Mouse (Mus musculus): ENCODE data around the gene Ttc9. TPM values are rescaled to one million over a fixed set of nuclear protein-coding genes. Genes with fewer than 3 reads are reported as not detected.

Gene Ttc9
- 2.8 and 3.0 TPM in 2 replicates for polyA plus RNA-seq (2016; fragmentation: Nextera tagmentation; extraction: Ambion mirVana)

GRCm38 (mm10) chr12:81630915-81631660 is at the start of gene Ttc9:
Gene Ttc9 (plus strand): TSS chr12:81631249.
- Histone ChIP-seq H3K9ac (peak within 1 kb of the TSS; percentile 70), H3K9me3 (no peaks in the 10 kb centered on the region), H3K36me3 (no peaks in the 10 kb centered on the region), H3K27ac (no peak within 1 kb of the TSS), H3K27me3 (peaks cover 62% of the 10 kb centered on the region), H3K4me3 (peak within 1 kb of the TSS; percentile 58), H3K4me2 (replicated peaks) (peak within 1 kb of the TSS; percentile 98), H3K4me1 (peaks cover 3% of the 10 kb centered on the region)
- ATAC-seq (ENCODE audit: insufficient number of reproducible peaks, insufficient read depth, low FRiP score, low TSS enrichment) = peak; percentile 50; the same call in 1 of the 2 replicates
- WGBS = under 1% methylated on average over 82 of the region's 82 CpGs

GRCm38 (mm10) chr12:81594902-81595671 is 36.0 kb upstream of the Ttc9 start, which contains the start of gene Med6:
Gene Med6 (minus strand): TSS chr12:81595008.
- 4% methylated on average over 36 of the region's 36 CpGs for WGBS
- no peaks in the 10 kb centered on the region for H3K27me3 ChIP-seq
- H3K27ac ChIP-seq = 0 out of 2 replicates have a peak within 1 kb of the TSS, but pooled peaks have one; percentile 46

GRCm38 (mm10) chr12:81596547-81597262 is 34.3 kb upstream of the Ttc9 start:
- H3K4me2 ChIP-seq (replicated peaks) = no peak overlapping the region
- ATAC-seq (ENCODE audit: insufficient number of reproducible peaks, insufficient read depth, low FRiP score, low TSS enrichment) = no peak
- H3K4me3 ChIP-seq = no peak overlapping the region
- H3K36me3 ChIP-seq = no peaks in the 10 kb centered on the region
- H3K27ac ChIP-seq = no peak overlapping the region
- 75% methylated on average over 8 of the region's 8 CpGs for WGBS
- peaks cover 7% of the 10 kb centered on the region; the same call in 1 of the 2 replicates for H3K4me1 ChIP-seq
- H3K9ac ChIP-seq = no peak overlapping the region
- no peaks in the 10 kb centered on the region for H3K9me3 ChIP-seq
- no peaks in the 10 kb centered on the region for H3K27me3 ChIP-seq

More at GRCm38 (mm10) chr12:81594902-81595671, 36.0 kb upstream of the Ttc9 start, which contains the start of gene Med6:
- H3K4me2 ChIP-seq (replicated peaks) = peak within 1 kb of the TSS; percentile 69
- peak within 1 kb of the TSS; percentile 74 for H3K9ac ChIP-seq
- peaks cover 10% of the 10 kb centered on the region for H3K36me3 ChIP-seq
- H3K4me1 ChIP-seq = peaks cover 7% of the 10 kb centered on the region; the same call in 1 of the 2 replicates
- ATAC-seq (ENCODE audit: insufficient number of reproducible peaks, insufficient read depth, low FRiP score, low TSS enrichment) = peak; percentile 92
- peak within 1 kb of the TSS; percentile 75 for H3K4me3 ChIP-seq
- no peaks in the 10 kb centered on the region for H3K9me3 ChIP-seq

GRCm38 (mm10) chr12:81604995-81605784 is 25.9 kb upstream of the Ttc9 start:
- no peak overlapping the region for H3K4me2 ChIP-seq (replicated peaks)
- H3K36me3 ChIP-seq = no peaks in the 10 kb centered on the region
- no peak overlapping the region for H3K4me3 ChIP-seq
- H3K27ac ChIP-seq = no peak overlapping the region
- 52% methylated on average over 5 of the region's 5 CpGs for WGBS
- no peak for ATAC-seq (ENCODE audit: insufficient number of reproducible peaks, insufficient read depth, low FRiP score, low TSS enrichment)
- no peak overlapping the region for H3K9ac ChIP-seq
- no peaks in the 10 kb centered on the region for H3K9me3 ChIP-seq
- H3K27me3 ChIP-seq = no peaks in the 10 kb centered on the region
- H3K4me1 ChIP-seq = no peaks in the 10 kb centered on the region

- no peaks in the 10 kb centered on the region for H3K36me3 ChIP-seq
- H3K4me1 ChIP-seq = no peaks in the 10 kb centered on the region
- no peak overlapping the region for H3K9ac ChIP-seq
- H3K27ac ChIP-seq = no peak overlapping the region
- no peak overlapping the region for H3K4me3 ChIP-seq
- ATAC-seq (ENCODE audit: insufficient number of reproducible peaks, insufficient read depth, low FRiP score, low TSS enrichment) = no peak
- H3K27me3 ChIP-seq = no peaks in the 10 kb centered on the region
- H3K9me3 ChIP-seq = no peaks in the 10 kb centered on the region
- no peak overlapping the region for H3K4me2 ChIP-seq (replicated peaks)
Measured at GRCm38 (mm10) chr12:81609445-81609844, 21.6 kb upstream of the Ttc9 start.

- no peak overlapping the region for H3K4me3 ChIP-seq
- no peaks in the 10 kb centered on the region for H3K27me3 ChIP-seq
- no peak overlapping the region for H3K9ac ChIP-seq
- WGBS = 77% methylated on average over 6 of the region's 6 CpGs
- no peaks in the 10 kb centered on the region for H3K9me3 ChIP-seq
- ATAC-seq (ENCODE audit: insufficient number of reproducible peaks, insufficient read depth, low FRiP score, low TSS enrichment) = no peak
- no peak overlapping the region for H3K27ac ChIP-seq
- no peaks in the 10 kb centered on the region for H3K4me1 ChIP-seq
- H3K4me2 ChIP-seq (replicated peaks) = no peak overlapping the region
- H3K36me3 ChIP-seq = no peaks in the 10 kb centered on the region
Measured at GRCm38 (mm10) chr12:81615807-81616206, 15.2 kb upstream of the Ttc9 start.

- Histone ChIP-seq H3K9me3 (no peaks in the 10 kb centered on the region), H3K27ac (no peak overlapping the region), H3K36me3 (no peaks in the 10 kb centered on the region), H3K27me3 (no peaks in the 10 kb centered on the region), H3K4me2 (replicated peaks) (no peak overlapping the region), H3K9ac (no peak overlapping the region), H3K4me1 (no peaks in the 10 kb centered on the region), H3K4me3 (no peak overlapping the region)
- ATAC-seq (ENCODE audit: insufficient number of reproducible peaks, insufficient read depth, low FRiP score, low TSS enrichment) = no peak
- WGBS = 72% methylated on average over 7 of the region's 7 CpGs
Measured at GRCm38 (mm10) chr12:81616980-81617379, 14.1 kb upstream of the Ttc9 start.

- 21% methylated on average over 5 of the region's 5 CpGs for WGBS
- Histone ChIP-seq H3K27ac (no peak overlapping the region), H3K36me3 (no peaks in the 10 kb centered on the region), H3K4me1 (no peaks in the 10 kb centered on the region), H3K9me3 (no peaks in the 10 kb centered on the region), H3K9ac (no peak overlapping the region), H3K4me2 (replicated peaks) (no peak overlapping the region), H3K4me3 (no peak overlapping the region), H3K27me3 (no peaks in the 10 kb centered on the region)
- no peak for ATAC-seq (ENCODE audit: insufficient number of reproducible peaks, insufficient read depth, low FRiP score, low TSS enrichment)
Measured at GRCm38 (mm10) chr12:81619302-81619701, 11.7 kb upstream of the Ttc9 start.

- H3K27ac ChIP-seq = no peak overlapping the region
- no peak overlapping the region for H3K4me3 ChIP-seq
- no peak overlapping the region for H3K4me2 ChIP-seq (replicated peaks)
- H3K9ac ChIP-seq = no peak overlapping the region
- no peak for ATAC-seq (ENCODE audit: insufficient number of reproducible peaks, insufficient read depth, low FRiP score, low TSS enrichment)
- H3K9me3 ChIP-seq = no peaks in the 10 kb centered on the region
- no peaks in the 10 kb centered on the region for H3K4me1 ChIP-seq
- no peaks in the 10 kb centered on the region for H3K36me3 ChIP-seq
- peaks cover 5% of the 10 kb centered on the region; the same call in 1 of the 2 replicates for H3K27me3 ChIP-seq
- WGBS = 70% methylated on average over 4 of the region's 4 CpGs
Measured at GRCm38 (mm10) chr12:81623377-81623776, 7.7 kb upstream of the Ttc9 start.

GRCm38 (mm10) chr12:81626226-81626861 is 4.7 kb upstream of the Ttc9 start:
- Histone ChIP-seq H3K9me3 (no peaks in the 10 kb centered on the region), H3K27me3 (peaks cover 34% of the 10 kb centered on the region), H3K4me1 (no peaks in the 10 kb centered on the region), H3K4me3 (no peak overlapping the region), H3K27ac (no peak overlapping the region), H3K36me3 (no peaks in the 10 kb centered on the region), H3K9ac (no peak overlapping the region), H3K4me2 (replicated peaks) (no peak overlapping the region)
- 76% methylated on average over 12 of the region's 12 CpGs for WGBS
- ATAC-seq (ENCODE audit: insufficient number of reproducible peaks, insufficient read depth, low FRiP score, low TSS enrichment) = no peak

Measured in embryonic facial prominence, embryonic 12.5 days (tissue).